Mouse (Mus musculus) MEL (cell line): ENCODE results near the gene Fbn1. TPM values are rescaled to one million over a fixed set of nuclear protein-coding genes. Genes with fewer than 3 reads are reported as not detected.

Experiments
- DNase-seq: peaks from one replicate; pipeline ENCODE4 v3.0.0; 2011; ENCODE audit warnings: low read depth, low spot score
- H3K27ac ChIP-seq: 2 replicates; pipeline ENCODE4 v1.5.1; 2012; ENCODE audit warnings: low read depth, mild to moderate bottlenecking, control low read depth, low read length, moderate library complexity; ENCODE audit not compliant: control insufficient read depth
- H3K27me3 ChIP-seq, 2 experiments: fragments of 150-350 bp in 1 of 2; sonication (generic) in 1 of 2; 2 replicates each; pipeline ENCODE4 v1.6.1; 2012; ENCODE audit warnings: low read length in 2 of 2, mild to moderate bottlenecking in 2 of 2, improper control_type of control experiment in 1 of 2, moderate library complexity in 1 of 2; ENCODE audit not compliant: insufficient read depth in 2 of 2, control insufficient read depth in 1 of 2
- H3K36me3 ChIP-seq, 2 experiments: 2 replicates each; pipeline ENCODE4 v1.6.1; 2012 to 2014; ENCODE audit warnings: low read length in 2 of 2, improper control_type of control experiment in 1 of 2, inconsistent platforms in 1 of 2, mild to moderate bottlenecking in 1 of 2; ENCODE audit not compliant: insufficient read depth in 2 of 2, control insufficient read depth in 1 of 2
- H3K4me1 ChIP-seq, 2 experiments: fragments of 150-350 bp in 1 of 2; sonication (generic) in 1 of 2; 2 replicates each; pipeline ENCODE4 v1.6.1; 2012; ENCODE audit warnings: low read length in 2 of 2, improper control_type of control experiment in 1 of 2, mild to moderate bottlenecking in 1 of 2; ENCODE audit not compliant: insufficient read depth in 2 of 2, control insufficient read depth in 1 of 2
- H3K4me3 ChIP-seq, 2 experiments: fragments of 150-350 bp in 1 of 2; sonication (generic) in 1 of 2; 2 replicates each; pipeline ENCODE4 v1.5.1; 2012; ENCODE audit warnings: low read depth in 2 of 2, low read length in 2 of 2, mild to moderate bottlenecking in 2 of 2, moderate library complexity in 2 of 2, control low read depth in 1 of 2, improper control_type of control experiment in 1 of 2; ENCODE audit not compliant: control insufficient read depth in 1 of 2, insufficient read depth in 1 of 2
- H3K79me2 ChIP-seq: 2 replicates; pipeline ENCODE4 v1.6.1; 2012; ENCODE audit warnings: mild to moderate bottlenecking, low read length, moderate library complexity; ENCODE audit not compliant: control insufficient read depth, poor library complexity, insufficient read depth
- H3K9ac ChIP-seq: 2 replicates; pipeline ENCODE4 v1.6.1; 2012; ENCODE audit warnings: low read depth, mild to moderate bottlenecking, control low read depth, low read length, moderate library complexity; ENCODE audit not compliant: control insufficient read depth, poor library complexity, severe bottlenecking
- H3K9me3 ChIP-seq: fragments of 150-350 bp; sonication (generic); replicated peaks from 2 replicates; pipeline ENCODE4 v1.6.1; 2012; ENCODE audit warnings: mild to moderate bottlenecking, low read length, improper control_type of control experiment, moderate library complexity; ENCODE audit not compliant: insufficient read depth
- CHD1 ChIP-seq: IDR thresholded peaks from 2 replicates; pipeline ENCODE4 v1.6.1; 2012; ENCODE audit warnings: low read depth, mild to moderate bottlenecking, inconsistent platforms, low read length, improper control_type of control experiment
- CHD2 ChIP-seq: IDR thresholded peaks from 2 replicates; pipeline ENCODE4 v1.6.1; 2011; ENCODE audit warnings: low read length, improper control_type of control experiment
- E2F4 ChIP-seq: IDR thresholded peaks from 2 replicates; pipeline ENCODE4 v1.6.1; 2011; ENCODE audit warnings: low read depth, low read length, improper control_type of control experiment, borderline replicate concordance
- ELF1 ChIP-seq: IDR thresholded peaks from 2 replicates; pipeline ENCODE4 v1.6.1; 2014; ENCODE audit warnings: low read depth, mild to moderate bottlenecking, inconsistent platforms, low read length, improper control_type of control experiment, moderate library complexity
- ETS1 ChIP-seq: IDR thresholded peaks from 2 replicates; pipeline ENCODE4 v1.6.1; 2012; ENCODE audit warnings: low read depth, mild to moderate bottlenecking, inconsistent platforms, low read length, improper control_type of control experiment, moderate library complexity
- GABPA ChIP-seq: IDR thresholded peaks from 2 replicates; pipeline ENCODE4 v1.6.1; 2012; ENCODE audit warnings: low read depth, mild to moderate bottlenecking, inconsistent platforms, low read length, improper control_type of control experiment, moderate library complexity
- GATA1 ChIP-seq: IDR thresholded peaks from 2 replicates; pipeline ENCODE4 v1.6.1; 2011; ENCODE audit warnings: low read depth, low read length, improper control_type of control experiment
- HCFC1 ChIP-seq: IDR thresholded peaks from 2 replicates; pipeline ENCODE4 v1.6.1; 2012; ENCODE audit warnings: low read depth, mild to moderate bottlenecking, inconsistent platforms, low read length, improper control_type of control experiment, moderate library complexity
- MAFK ChIP-seq: IDR thresholded peaks from 2 replicates; pipeline ENCODE4 v1.6.1; 2011; ENCODE audit warnings: low read depth, mild to moderate bottlenecking, low read length, improper control_type of control experiment, borderline replicate concordance
- MAX ChIP-seq: IDR thresholded peaks from 2 replicates; pipeline ENCODE4 v1.6.1; 2011; ENCODE audit warnings: low read length, improper control_type of control experiment
- MEF2A ChIP-seq: IDR thresholded peaks from 2 replicates; pipeline ENCODE4 v1.6.1; 2014; ENCODE audit warnings: low read depth, mild to moderate bottlenecking, inconsistent platforms, low read length, improper control_type of control experiment; ENCODE audit not compliant: poor library complexity, insufficient replicate concordance, severe bottlenecking; ENCODE audit errors: extremely low read depth
- MXI1 ChIP-seq: IDR thresholded peaks from 2 replicates; pipeline ENCODE4 v1.6.1; 2011; ENCODE audit warnings: mild to moderate bottlenecking, low read depth, low read length, improper control_type of control experiment
- NELFE ChIP-seq: IDR thresholded peaks from 2 replicates; pipeline ENCODE4 v1.6.1; 2011; ENCODE audit warnings: low read depth, low read length, improper control_type of control experiment
- NRF1 ChIP-seq: IDR thresholded peaks from 2 replicates; pipeline ENCODE4 v1.6.1; 2014; ENCODE audit warnings: low read depth, mild to moderate bottlenecking, inconsistent platforms, low read length, improper control_type of control experiment, moderate library complexity; ENCODE audit not compliant: poor library complexity, insufficient read depth, severe bottlenecking
- POLR2AphosphoS2 ChIP-seq: IDR thresholded peaks from 2 replicates; pipeline ENCODE4 v1.6.1; 2011; ENCODE audit warnings: low read length, improper control_type of control experiment
- POLR2AphosphoS5 ChIP-seq: IDR thresholded peaks from 2 replicates; pipeline ENCODE4 v1.6.1; 2012; ENCODE audit warnings: low read depth, borderline replicate concordance, mild to moderate bottlenecking, inconsistent platforms, low read length, moderate library complexity, mixed read lengths
- RCOR1 ChIP-seq: IDR thresholded peaks from 2 replicates; pipeline ENCODE4 v1.6.1; 2012; ENCODE audit warnings: low read depth, mild to moderate bottlenecking, inconsistent platforms, low read length, improper control_type of control experiment
- SIN3A ChIP-seq: IDR thresholded peaks from 2 replicates; pipeline ENCODE4 v1.6.1; 2012; ENCODE audit warnings: low read length, improper control_type of control experiment, inconsistent platforms
- SMC3 ChIP-seq: IDR thresholded peaks from 2 replicates; pipeline ENCODE4 v1.6.1; 2011; ENCODE audit warnings: low read depth, low read length, improper control_type of control experiment
- TAL1 ChIP-seq: IDR thresholded peaks from 2 replicates; pipeline ENCODE4 v1.6.1; 2012; ENCODE audit warnings: mild to moderate bottlenecking, inconsistent platforms, low read length, moderate library complexity, mixed read lengths
- ZC3H11A ChIP-seq: IDR thresholded peaks from 2 replicates; pipeline ENCODE4 v1.6.1; 2012; ENCODE audit warnings: low read depth, mild to moderate bottlenecking, inconsistent platforms, low read length, improper control_type of control experiment
- polyA plus RNA-seq, 2 experiments: library from polyadenylated mRNA; stranded (reverse) in 1 of 2; unstranded in 1 of 2; fragments of >175 nt in 1 of 2; fragments of >200 nt in 1 of 2; gene quantifications; 2 replicates each; pipeline versions ENCODE4 v1.2.1 to v1.2.4; 2012; ENCODE audit warnings: low replicate concordance in 2 of 2, low read depth in 1 of 2; ENCODE audit not compliant: insufficient read length in 2 of 2, insufficient read depth in 1 of 2, missing spikeins in 1 of 2
- total RNA-seq: library from RNA; depleted of rRNA; stranded (reverse); fragments of 300-350 nt; gene quantifications from 2 replicates; pipeline ENCODE4 v1.2.3, GENCODE M21; 2012

Fbn1 gene
- total and polyA plus RNA-seq, 3 experiments: 0.01 TPM; not detected in 2

DNA sequence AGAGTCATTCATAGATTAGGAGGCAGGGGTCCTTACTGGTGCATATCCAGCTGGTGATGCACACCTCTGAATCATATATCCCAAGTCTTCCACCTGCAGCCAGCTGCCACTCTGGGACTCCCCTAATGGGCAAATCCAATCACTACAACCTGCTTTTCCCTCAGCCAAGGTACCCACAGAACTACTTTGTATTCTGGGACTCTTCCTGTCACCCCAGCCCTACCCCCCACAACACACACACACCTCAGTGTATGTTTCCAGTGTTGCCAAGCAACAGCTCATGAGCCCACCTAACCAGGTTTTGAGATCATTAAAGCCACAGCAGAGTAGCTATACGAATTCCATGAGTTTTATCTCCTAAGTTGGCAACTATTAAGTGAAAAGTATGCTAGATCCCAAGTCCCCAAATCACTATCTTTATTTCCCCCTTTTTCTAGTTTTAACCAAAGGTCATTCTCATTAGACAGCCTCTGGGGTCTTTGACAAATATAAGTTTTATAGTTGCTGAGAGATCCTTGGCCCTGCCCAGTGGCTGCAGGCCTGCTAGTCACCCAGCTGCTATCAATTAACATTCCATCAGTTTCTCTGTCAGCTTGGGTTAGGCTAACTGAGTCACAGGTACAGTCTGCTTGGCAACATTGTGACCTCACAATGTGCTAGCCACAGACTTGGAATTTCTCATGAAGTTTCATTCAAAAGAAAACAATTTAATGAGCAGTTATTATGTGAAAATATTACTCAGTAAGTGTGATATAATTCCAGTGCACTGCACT is 41.2 kb upstream of the Fbn1 start (continued):
- TF ChIP-seq NELFE: no peak

DNA sequence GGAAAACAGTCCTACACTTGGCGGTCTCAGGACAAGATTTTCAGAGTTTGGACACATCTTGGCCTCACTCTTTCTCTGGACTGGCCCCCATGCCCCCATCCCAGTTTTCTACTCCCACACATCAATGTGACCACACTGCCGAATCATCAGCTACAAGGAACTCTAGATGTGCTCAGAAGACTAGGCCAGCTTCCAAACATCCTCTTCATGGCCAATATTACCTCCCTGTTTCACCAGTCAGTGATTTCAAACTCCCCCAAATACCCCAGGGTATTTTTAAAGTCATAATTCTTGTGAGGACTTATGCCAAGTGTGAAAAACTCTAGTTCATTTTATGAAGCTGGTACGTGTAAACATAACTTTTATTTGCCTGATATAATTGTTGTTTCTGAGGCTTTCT is 37.2 kb upstream of the Fbn1 start:
- DNase-seq: no peak
- Histone ChIP-seq H3K36me3 (no peaks in the 10 kb centered on the region), H3K9ac (no peak overlapping the region), H3K4me1 (no peaks in the 10 kb centered on the region), H3K9me3 (no peaks in the 10 kb centered on the region), H3K79me2 (no peaks in the 10 kb centered on the region), H3K27ac (no peak overlapping the region), H3K4me3 (no peak overlapping the region), H3K27me3 (no peaks in the 10 kb centered on the region)
- TF ChIP-seq POLR2AphosphoS2 (no peak), NELFE (no peak), ETS1 (no peak), E2F4 (no peak), NRF1 (no peak), GABPA (no peak), CHD2 (no peak), SMC3 (no peak)

DNA sequence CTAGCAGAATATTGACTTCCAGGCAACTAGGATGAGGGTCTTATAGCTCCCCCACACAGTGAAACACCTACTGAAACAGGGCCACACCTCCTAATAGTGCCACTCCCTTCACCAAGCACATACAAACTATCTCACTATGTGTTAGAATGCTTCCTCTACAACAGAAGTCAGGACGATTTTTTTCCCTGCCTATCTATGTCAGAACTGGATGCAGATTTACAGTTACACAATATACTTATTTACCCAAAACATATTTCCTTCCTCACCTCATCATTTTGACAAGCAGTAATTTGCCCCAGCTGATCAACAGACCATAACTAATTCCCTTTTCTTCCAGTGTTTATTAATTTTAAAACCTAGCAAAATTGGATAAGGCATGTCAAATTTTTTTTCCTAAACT is 35.9 kb upstream of the Fbn1 start:
- DNase-seq: no peak
- H3K9me3 ChIP-seq: no peaks in the 10 kb centered on the region
- no peak overlapping the region for H3K4me3 ChIP-seq
- H3K36me3 ChIP-seq: no peaks in the 10 kb centered on the region
- H3K9ac ChIP-seq: no peak overlapping the region
- H3K79me2 ChIP-seq: no peaks in the 10 kb centered on the region
- TF ChIP-seq HCFC1: no peak
- no peak for TF ChIP-seq MAX
- no peak for TF ChIP-seq ZC3H11A
- TF ChIP-seq TAL1: no peak
- no peaks in the 10 kb centered on the region for H3K27me3 ChIP-seq
- H3K27ac ChIP-seq: no peak overlapping the region
- H3K4me1 ChIP-seq: no peaks in the 10 kb centered on the region

DNA sequence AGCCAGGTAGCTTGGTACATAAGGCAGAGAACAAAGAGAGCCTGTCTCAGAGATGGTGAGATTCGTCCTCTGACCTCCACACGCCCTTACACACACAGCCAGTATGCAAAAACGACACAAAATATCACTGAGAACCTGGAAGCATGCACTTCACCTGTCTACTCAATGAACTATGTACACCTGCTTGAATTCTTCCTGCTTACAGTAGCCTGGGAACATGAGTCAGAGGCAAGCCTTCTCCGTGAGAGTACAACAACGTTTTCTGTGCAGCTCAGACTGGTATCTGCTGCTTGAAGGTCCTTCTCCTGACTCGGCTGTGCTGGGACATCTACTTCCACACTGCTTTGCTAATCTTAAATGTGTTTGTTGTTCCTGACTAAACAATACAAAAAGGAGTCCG is 33.7 kb upstream of the Fbn1 start:
- TF ChIP-seq MXI1: no peak
- TF ChIP-seq CHD1: no peak
- no peak for TF ChIP-seq RCOR1
- TF ChIP-seq GABPA: no peak
- no peak for TF ChIP-seq SIN3A
- TF ChIP-seq NELFE: no peak
- TF ChIP-seq SMC3: no peak
- no peak for TF ChIP-seq CHD2
- TF ChIP-seq POLR2AphosphoS5: no peak
- no peak for TF ChIP-seq E2F4
- TF ChIP-seq MAFK: no peak
- TF ChIP-seq GATA1: no peak
- TF ChIP-seq ELF1: no peak
- no peak for TF ChIP-seq MEF2A
- TF ChIP-seq POLR2AphosphoS2: no peak
- TF ChIP-seq, all 39 proteins: peak for 0
- DNase-seq: no peak
- no peaks in the 10 kb centered on the region for H3K27me3 ChIP-seq
- H3K4me1 ChIP-seq: no peaks in the 10 kb centered on the region
- H3K36me3 ChIP-seq: no peaks in the 10 kb centered on the region
- no peaks in the 10 kb centered on the region for H3K9me3 ChIP-seq
- H3K27ac ChIP-seq: no peak overlapping the region
- H3K4me3 ChIP-seq: no peak overlapping the region
- no peak overlapping the region for H3K9ac ChIP-seq
- H3K79me2 ChIP-seq: no peaks in the 10 kb centered on the region
